Mouse (Mus musculus) inflammation-experienced regulatory T-cells, adult 6 months (primary cell): ENCODE data around the gene Gm28551. TPM values are rescaled to one million over a fixed set of nuclear protein-coding genes. Genes with fewer than 3 reads are reported as not detected.
"Not testable (repeated sequence)": the region's sequence is repeated elsewhere in the genome, so short reads cannot be mapped to it uniquely, and the experiment has no call there.

Experiments used
- ATAC-seq: one replicate; pipeline ENCODE4 v1.8.0; 2017
- polyA plus RNA-seq, 3 experiments: library from polyadenylated mRNA; unstranded; fragments of 100-300 nt; shearing (Covaris generic); gene quantifications; one replicate each; pipeline ENCODE4 v1.2.1; 2017

Gene Gm28551
- polyA plus RNA-seq = under 1 TPM in 1 of 3 experiments, not detected in 2; 0.55 TPM

- ATAC-seq = peak; percentile 99
These were observed at the start of gene Gm28551, which contains the start of the genes Asdurf and Asnsd1 for GRCm38 (mm10) chr1:53352327-53353261. Gene Gm28551 (minus strand): TSS chr1:53352667. Gene Asdurf (minus strand): TSS chr1:53352619. Gene Asnsd1 (minus strand): TSS chr1:53352752.

- not testable (repeated sequence) for ATAC-seq
These were observed 41.7 kb upstream of the Gm28551 start for GRCm38 (mm10) chr1:53393936-53394760.

- ATAC-seq = no peak
These were observed 36.3 kb upstream of the Gm28551 start for GRCm38 (mm10) chr1:53388762-53389161.

- no peak for ATAC-seq
These were observed 31.7 kb upstream of the Gm28551 start for GRCm38 (mm10) chr1:53384085-53384688.

GRCm38 (mm10) chr1:53377731-53378130 is 25.3 kb upstream of the Gm28551 start:
- ATAC-seq = no peak

GRCm38 (mm10) chr1:53375965-53376364 is 23.5 kb upstream of the Gm28551 start:
- not testable (repeated sequence) for ATAC-seq

GRCm38 (mm10) chr1:53358988-53359387 is 6.5 kb upstream of the Gm28551 start:
- no peak for ATAC-seq

- ATAC-seq = no peak
These were observed 11.4 kb downstream of the Gm28551 start for GRCm38 (mm10) chr1:53341071-53341470.

- not testable (repeated sequence) for ATAC-seq
These were observed 15.1 kb downstream of the Gm28551 start for GRCm38 (mm10) chr1:53337403-53337802.

GRCm38 (mm10) chr1:53335465-53335864 is 17.0 kb downstream of the Gm28551 start:
- no peak for ATAC-seq

- ATAC-seq = not testable (repeated sequence)
These were observed 18.9 kb downstream of the Gm28551 start for GRCm38 (mm10) chr1:53333527-53333926.

- ATAC-seq = no peak
These were observed 27.5 kb downstream of the Gm28551 start for GRCm38 (mm10) chr1:53324827-53325494.

GRCm38 (mm10) chr1:53324277-53324676 is 28.2 kb downstream of the Gm28551 start:
- ATAC-seq = no peak

- ATAC-seq = no peak
These were observed 29.2 kb downstream of the Gm28551 start for GRCm38 (mm10) chr1:53323254-53323653.

- no peak for ATAC-seq
These were observed 30.7 kb downstream of the Gm28551 start for GRCm38 (mm10) chr1:53321662-53322344.

GRCm38 (mm10) chr1:53312989-53313967 is 39.2 kb downstream of the Gm28551 start, which contains the start of gene Osgepl1:
Gene Osgepl1 (plus strand): TSS chr1:53313624.
- peak; percentile 95 for ATAC-seq

- ATAC-seq = no peak
These were observed 52.0 kb downstream of the Gm28551 start for GRCm38 (mm10) chr1:53300506-53300905.

- ATAC-seq = peak; percentile 99
These were observed 55.7 kb downstream of the Gm28551 start, which contains the start of the genes Pms1, Ormdl1 and Gm28778 for GRCm38 (mm10) chr1:53296581-53297383. Gene Pms1 (minus strand): TSS chr1:53297018. Gene Ormdl1 (plus strand): TSS chr1:53297095. Gene Gm28778 (plus strand): TSS chr1:53297111.

GRCm38 (mm10) chr1:53291197-53291596 is 61.3 kb downstream of the Gm28551 start:
- no peak for ATAC-seq
